Mouse (Mus musculus) hindbrain, embryonic 15.5 days (tissue): ENCODE data around the gene Tsga10. TPM values are rescaled to one million over a fixed set of nuclear protein-coding genes. Genes with fewer than 3 reads are reported as not detected.

ENCODE experiments used
- ATAC-seq: fragments of 200-750 bp; cut with Nextera tagmentation; 2 replicates; pipeline ENCODE4 v1.8.0; 2017; ENCODE audit warnings: low read depth, moderate number of reproducible peaks, moderate TSS enrichment; ENCODE audit not compliant: low FRiP score
- H3K27ac ChIP-seq: fragments of 300-500 bp; sonication (generic); replicated peaks from 2 replicates; pipeline ENCODE4 v1.5.1; 2015; ENCODE audit warnings: mild to moderate bottlenecking, inconsistent platforms
- H3K27me3 ChIP-seq: fragments of 300-500 bp; sonication (generic); 2 replicates; pipeline ENCODE4 v1.6.1; 2015; ENCODE audit warnings: control low read depth, inconsistent platforms
- H3K36me3 ChIP-seq: fragments of 300-500 bp; sonication (generic); 2 replicates; pipeline ENCODE4 v1.6.1; 2015; ENCODE audit warnings: control low read depth, inconsistent platforms
- H3K4me1 ChIP-seq: fragments of 300-500 bp; sonication (generic); replicated peaks from 2 replicates; pipeline ENCODE4 v1.6.1; 2015; ENCODE audit warnings: control low read depth, inconsistent platforms
- H3K4me2 ChIP-seq: fragments of 300-500 bp; sonication (generic); 2 replicates; pipeline ENCODE4 v1.6.1; 2015; ENCODE audit warnings: moderate library complexity, mild to moderate bottlenecking, inconsistent platforms
- H3K4me3 ChIP-seq: fragments of 300-500 bp; sonication (generic); 2 replicates; pipeline ENCODE4 v1.5.1; 2015; ENCODE audit warnings: mild to moderate bottlenecking, inconsistent platforms
- H3K9ac ChIP-seq: fragments of 300-500 bp; sonication (generic); 2 replicates; pipeline ENCODE4 v1.6.1; 2015; ENCODE audit warnings: inconsistent platforms
- H3K9me3 ChIP-seq: fragments of 300-500 bp; sonication (generic); 2 replicates; pipeline ENCODE4 v1.6.1; 2016; ENCODE audit warnings: control low read depth, inconsistent platforms
- WGBS: fragments of 180-500 bp; shearing (Covaris S2); methylation state at CpG from one replicate; pipeline ENCODE4 v1.1.7; 2015; 5-methylcytosine and 5-hydroxymethylcytosine counted together
- polyA plus RNA-seq: library from polyadenylated mRNA; unstranded; fragments of >200 nt; fragmentation: Nextera tagmentation; extraction: Ambion mirVana; gene quantifications from 2 replicates; pipeline ENCODE4 v1.2.1, GENCODE M21; 2015

Gene Tsga10
- polyA plus RNA-seq, 1 experiment from 2014 or later, result 15.6 TPM

- Histone ChIP-seq H3K9ac (no peak overlapping the region), H3K4me3 (peak overlapping the region; percentile 46), H3K4me2 (peak overlapping the region; percentile 84), H3K27me3 (no peaks in the 10 kb centered on the region), H3K9me3 (no peaks in the 10 kb centered on the region), H3K36me3 (peaks cover 30% of the 10 kb centered on the region), H3K27ac (no peak overlapping the region), H3K4me1 (peaks cover 15% of the 10 kb centered on the region)
- no peak for ATAC-seq
- 98% methylated on average over 4 of the region's 4 CpGs for WGBS
Observed at GRCm38 (mm10) chr1:37873157-37873556, 6.9 kb upstream of the Tsga10 start.

DNA sequence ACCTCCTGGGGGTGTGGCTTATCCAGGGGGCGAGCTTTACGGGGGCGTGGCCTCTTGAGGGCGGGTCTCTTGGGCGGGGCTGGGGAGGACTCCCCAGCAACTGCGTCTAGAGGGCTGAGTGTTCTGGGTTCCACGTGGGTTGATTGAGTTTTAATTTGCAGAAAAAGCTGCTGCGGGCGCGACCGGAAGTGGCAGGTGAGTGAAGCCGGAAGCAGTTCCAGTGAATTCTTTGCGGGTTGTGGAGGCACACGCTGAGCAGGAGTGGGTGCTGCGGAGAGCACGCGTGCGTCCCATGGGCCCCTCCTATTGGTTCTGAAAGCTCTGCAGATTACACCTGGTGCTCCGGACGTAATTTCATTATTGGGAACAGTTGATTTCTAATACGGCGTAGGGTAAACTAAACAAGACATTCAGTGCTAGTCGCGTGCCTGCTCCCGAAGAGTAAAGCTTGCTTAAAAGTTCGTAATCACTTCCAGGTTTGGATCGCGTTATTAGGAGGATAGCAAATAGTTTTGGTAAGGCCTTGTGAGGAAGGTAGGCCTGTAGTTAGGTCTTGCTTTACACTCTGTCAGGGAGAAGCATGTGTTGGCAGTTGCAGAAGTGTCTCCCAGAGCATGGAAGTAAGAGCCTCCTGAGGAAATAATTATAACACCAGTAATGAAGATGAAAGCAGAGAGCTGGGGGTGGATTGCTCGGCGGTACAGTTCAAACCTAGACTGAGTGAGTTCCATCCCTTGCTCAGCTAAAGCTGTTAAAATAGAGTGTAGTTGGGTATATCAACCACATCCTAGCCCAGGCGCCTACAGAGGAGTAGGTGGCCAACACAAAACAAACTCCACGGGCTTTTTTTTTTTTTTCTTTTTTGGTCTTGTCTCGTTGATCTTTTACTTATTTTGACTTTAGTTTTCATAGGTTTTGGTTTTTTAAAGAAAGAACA lies 6.2 kb upstream of the Tsga10 start:
- Histone ChIP-seq H3K4me2 (peak overlapping the region; percentile 84), H3K4me1 (peaks cover 15% of the 10 kb centered on the region), H3K27ac (peak overlapping the region; percentile 80), H3K36me3 (peaks cover 25% of the 10 kb centered on the region), H3K4me3 (peak overlapping the region; percentile 46), H3K9ac (peak overlapping the region; percentile 49), H3K9me3 (no peaks in the 10 kb centered on the region), H3K27me3 (no peaks in the 10 kb centered on the region)
- ATAC-seq, result peak; percentile 91
- WGBS, result 7% methylated on average over 33 of the region's 33 CpGs

GRCm38 (mm10) chr1:37871704-37872103 lies 5.5 kb upstream of the Tsga10 start, which contains the start of gene Lipt1:
TSS of gene Lipt1 (plus strand) at chr1:37871738.
- Histone ChIP-seq H3K9me3 (no peaks in the 10 kb centered on the region), H3K4me3 (peak within 1 kb of the TSS; percentile 46), H3K9ac (peak within 1 kb of the TSS; percentile 49), H3K4me2 (peak within 1 kb of the TSS; percentile 84), H3K36me3 (peaks cover 19% of the 10 kb centered on the region), H3K27ac (peak within 1 kb of the TSS; percentile 80), H3K4me1 (peaks cover 15% of the 10 kb centered on the region), H3K27me3 (no peaks in the 10 kb centered on the region)
- peak; percentile 67 for ATAC-seq
- 7% methylated on average over 7 of the region's 7 CpGs for WGBS

DNA sequence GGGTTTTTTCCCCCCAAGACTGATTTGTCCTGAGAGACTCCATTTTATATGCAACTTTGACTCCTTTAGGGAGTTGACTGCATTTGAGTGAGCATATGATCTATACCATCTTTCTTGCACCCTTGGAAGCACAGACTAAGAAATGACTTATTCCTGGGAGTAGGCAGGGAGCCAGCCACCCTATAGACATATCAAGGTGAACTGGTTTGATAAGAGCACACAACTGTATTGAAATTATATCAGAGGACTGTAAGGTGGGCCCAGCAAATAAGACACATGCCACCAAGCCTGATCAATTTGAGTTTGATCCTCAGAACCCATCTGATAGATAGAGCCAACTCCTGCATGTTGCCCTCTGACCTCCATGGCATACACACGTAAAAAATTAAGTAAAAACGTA lies 3.1 kb upstream of the Tsga10 start:
- Histone ChIP-seq H3K27me3 (no peaks in the 10 kb centered on the region), H3K27ac (no peak overlapping the region), H3K9ac (no peak overlapping the region), H3K4me1 (peaks cover 22% of the 10 kb centered on the region), H3K4me3 (no peak overlapping the region), H3K36me3 (no peaks in the 10 kb centered on the region), H3K9me3 (no peaks in the 10 kb centered on the region), H3K4me2 (no peak overlapping the region)
- WGBS, result 47% methylated on average over 2 of the region's 2 CpGs
- no peak for ATAC-seq

DNA sequence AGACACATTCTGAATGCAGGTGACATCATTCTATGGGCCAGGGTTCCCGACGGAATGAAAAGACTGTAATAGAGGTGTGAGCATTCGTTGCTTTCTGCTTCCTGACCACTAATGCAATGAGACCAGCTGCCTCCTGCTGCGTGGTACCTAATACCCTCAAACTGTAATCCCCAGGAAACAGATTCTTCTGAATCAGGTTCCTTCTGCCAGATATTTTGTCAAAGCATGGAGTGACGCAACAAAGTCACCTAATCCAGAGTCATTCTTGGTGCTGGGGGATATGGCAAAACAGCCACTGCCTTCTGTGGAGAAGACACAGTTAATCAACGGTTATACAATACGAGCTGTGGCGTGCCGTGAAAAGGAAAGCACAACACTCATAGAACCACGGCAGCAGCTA lies 2.4 kb upstream of the Tsga10 start:
- 68% methylated on average over 10 of the region's 10 CpGs for WGBS
- no peak overlapping the region for H3K4me2 ChIP-seq
- peaks cover 22% of the 10 kb centered on the region for H3K4me1 ChIP-seq
- H3K9me3 ChIP-seq, result no peaks in the 10 kb centered on the region
- ATAC-seq, result no peak
- no peak overlapping the region for H3K4me3 ChIP-seq
- H3K27me3 ChIP-seq, result no peaks in the 10 kb centered on the region
- no peak overlapping the region for H3K9ac ChIP-seq
- H3K27ac ChIP-seq, result no peak overlapping the region
- H3K36me3 ChIP-seq, result no peaks in the 10 kb centered on the region

DNA sequence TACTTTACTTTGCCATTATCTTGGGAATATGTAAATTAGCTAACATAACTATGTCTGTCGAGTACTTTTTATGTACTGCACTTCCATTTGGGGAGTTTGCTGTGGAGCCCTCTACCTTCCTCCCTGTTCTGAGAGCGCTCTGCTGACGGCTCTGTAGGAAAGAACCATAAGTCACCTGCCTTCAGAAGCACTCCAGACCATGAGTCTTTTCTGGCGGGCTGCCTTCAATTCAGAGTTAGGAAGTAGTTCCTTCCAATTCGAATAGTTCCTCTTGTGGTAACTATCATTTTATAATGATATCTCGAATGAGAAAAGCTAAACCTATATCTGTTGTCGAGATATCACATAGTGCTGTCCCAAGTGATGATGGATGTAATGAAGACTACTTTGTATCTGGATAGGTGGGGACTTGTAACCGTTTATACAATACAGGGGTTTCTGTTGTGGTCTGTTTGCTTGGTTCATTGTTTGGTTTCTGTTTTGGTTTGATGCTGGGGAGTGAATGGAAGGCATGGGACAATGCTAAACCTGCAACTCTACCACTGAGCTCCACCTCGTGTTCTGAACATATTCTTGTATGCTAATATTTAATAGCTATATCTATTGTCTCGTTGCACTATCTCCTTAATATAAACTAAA lies 1.6 kb upstream of the Tsga10 start:
- no peak for ATAC-seq
- H3K4me1 ChIP-seq, result peaks cover 24% of the 10 kb centered on the region
- 70% methylated on average over 10 of the region's 10 CpGs for WGBS

GRCm38 (mm10) chr1:37867056-37867455 lies 827 bp upstream of the Tsga10 start:
- Histone ChIP-seq H3K4me2 (no peak overlapping the region), H3K27ac (no peak overlapping the region), H3K4me3 (no peak overlapping the region), H3K9ac (no peak overlapping the region), H3K36me3 (no peaks in the 10 kb centered on the region), H3K4me1 (peaks cover 19% of the 10 kb centered on the region), H3K9me3 (no peaks in the 10 kb centered on the region), H3K27me3 (no peaks in the 10 kb centered on the region)
- 74% methylated on average over 1 of the region's 1 CpGs for WGBS
- ATAC-seq, result no peak

More for the DNA sequence above, 1.6 kb upstream of the Tsga10 start:
- Histone ChIP-seq H3K4me2 (no peak overlapping the region), H3K9ac (no peak overlapping the region), H3K9me3 (no peaks in the 10 kb centered on the region), H3K36me3 (no peaks in the 10 kb centered on the region), H3K4me3 (no peak overlapping the region), H3K27me3 (no peaks in the 10 kb centered on the region), H3K27ac (no peak overlapping the region)

GRCm38 (mm10) chr1:37865401-37866215 lies 621 bp downstream of the Tsga10 start:
- Histone ChIP-seq H3K4me1 (peaks cover 13% of the 10 kb centered on the region), H3K4me2 (peak overlapping the region; percentile 83), H3K9me3 (no peaks in the 10 kb centered on the region), H3K36me3 (no peaks in the 10 kb centered on the region), H3K4me3 (peak overlapping the region; percentile 89), H3K9ac (peak overlapping the region; percentile 57), H3K27me3 (no peaks in the 10 kb centered on the region), H3K27ac (peak overlapping the region; percentile 93)
- ATAC-seq, result no peak
- WGBS, result 11% methylated on average over 23 of the region's 23 CpGs

DNA sequence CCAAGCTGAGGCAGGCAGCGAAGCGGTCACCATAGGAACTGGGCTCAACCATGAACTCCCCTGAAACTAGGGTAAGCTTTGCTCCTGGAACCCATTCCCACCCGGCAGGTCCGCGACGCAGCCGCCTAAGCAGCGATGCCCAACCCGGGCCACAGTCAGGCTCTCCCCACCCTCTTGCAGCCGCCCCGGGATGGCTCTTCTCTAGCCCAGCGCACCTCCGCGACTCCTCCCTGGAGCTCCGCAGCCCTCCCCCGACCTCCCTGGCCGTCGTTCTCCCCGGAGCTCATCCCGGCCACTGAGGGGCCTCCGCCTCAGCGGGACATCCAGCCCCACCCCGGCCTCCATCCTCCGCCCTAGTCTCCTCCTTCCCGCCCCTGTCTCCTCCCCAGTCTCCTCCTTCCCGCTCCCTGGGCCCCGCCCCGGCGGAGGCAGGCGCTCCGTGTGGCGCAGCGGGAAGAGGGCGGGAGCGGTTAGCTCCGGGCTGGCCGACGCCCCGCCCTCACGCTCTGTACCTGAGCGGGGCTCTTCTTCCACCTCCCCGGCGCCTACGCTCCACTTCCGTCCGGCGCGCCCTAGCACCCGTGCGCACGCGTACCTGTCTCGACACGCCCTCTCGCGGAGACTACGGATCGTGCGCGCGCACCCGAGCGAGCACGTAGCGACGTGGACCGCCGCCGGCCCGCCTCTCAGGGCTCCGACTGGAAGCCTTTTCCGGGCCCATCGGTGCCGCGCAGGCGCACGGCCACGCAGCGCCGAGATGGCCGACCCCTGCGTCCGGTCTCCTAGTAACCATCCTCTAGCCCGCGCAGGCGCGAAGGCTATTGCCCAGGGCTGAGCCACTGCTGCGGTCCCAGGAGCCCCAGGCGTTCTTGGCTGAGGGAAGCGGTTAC lies 1.5 kb downstream of the Tsga10 start:
- peak; percentile 98 for ATAC-seq
- no peaks in the 10 kb centered on the region for H3K36me3 ChIP-seq
- peaks cover 13% of the 10 kb centered on the region for H3K4me1 ChIP-seq
- H3K4me3 ChIP-seq, result peak overlapping the region; percentile 89
- peak overlapping the region; percentile 86 for H3K9ac ChIP-seq
- H3K27me3 ChIP-seq, result no peaks in the 10 kb centered on the region
- no peaks in the 10 kb centered on the region for H3K9me3 ChIP-seq
- H3K27ac ChIP-seq, result peak overlapping the region; percentile 93
- peak overlapping the region; percentile 83 for H3K4me2 ChIP-seq
- WGBS, result under 1% methylated on average over 87 of the region's 90 CpGs

DNA sequence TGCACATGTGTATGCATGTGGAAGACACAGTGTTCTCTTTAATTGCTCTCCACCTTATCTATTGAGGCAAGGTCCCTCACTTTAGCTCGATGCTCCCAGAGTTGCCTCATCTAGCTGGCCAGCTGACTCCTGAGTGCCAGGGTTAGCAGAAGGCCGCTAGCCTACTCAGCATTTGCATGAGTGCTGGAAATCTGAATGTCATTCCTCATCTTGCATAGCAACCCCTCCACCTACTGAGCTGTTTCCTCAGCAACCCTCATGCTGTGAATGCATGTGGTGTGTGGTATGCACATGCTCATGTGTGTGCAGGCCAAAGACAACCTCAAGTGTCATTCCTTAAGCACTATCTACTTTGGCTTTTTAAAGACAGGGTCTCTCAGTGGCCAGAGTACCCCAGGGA lies 15.5 kb downstream of the Tsga10 start:
- WGBS, result 38% methylated on average over 2 of the region's 2 CpGs

DNA sequence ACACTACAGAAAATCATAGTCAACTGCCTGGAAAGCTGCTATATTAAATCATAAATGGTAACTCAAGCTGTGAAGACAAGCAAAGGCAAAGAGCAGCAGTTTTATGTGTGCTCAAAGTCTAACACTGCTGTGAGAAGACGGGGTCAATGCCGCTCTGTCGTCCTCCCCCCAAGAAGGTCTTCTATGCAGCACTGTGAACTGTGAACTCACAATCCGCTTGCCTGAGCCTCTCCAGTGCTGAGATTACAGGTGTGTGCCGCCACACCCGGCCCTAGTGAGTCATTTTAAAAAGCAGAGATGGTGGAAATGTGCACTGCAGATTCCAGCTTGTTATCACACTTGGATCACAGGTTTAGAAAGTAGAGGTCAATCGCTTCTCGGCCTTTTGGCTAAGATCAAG lies 19.4 kb downstream of the Tsga10 start:
- Histone ChIP-seq H3K27ac (no peak overlapping the region), H3K9me3 (no peaks in the 10 kb centered on the region), H3K4me3 (no peak overlapping the region), H3K9ac (no peak overlapping the region), H3K4me2 (no peak overlapping the region), H3K36me3 (0 out of 2 replicates have a peak, but pooled peaks cover 5% of the 10 kb centered on the region), H3K27me3 (no peaks in the 10 kb centered on the region), H3K4me1 (no peaks in the 10 kb centered on the region)
- ATAC-seq, result no peak
- WGBS, result 84% methylated on average over 8 of the region's 8 CpGs

More for the DNA sequence above, 15.5 kb downstream of the Tsga10 start:
- Histone ChIP-seq H3K27me3 (no peaks in the 10 kb centered on the region), H3K4me3 (no peak overlapping the region), H3K36me3 (peaks cover 17% of the 10 kb centered on the region; the same call in 1 of the 2 replicates), H3K9ac (no peak overlapping the region), H3K9me3 (no peaks in the 10 kb centered on the region), H3K4me2 (no peak overlapping the region), H3K27ac (no peak overlapping the region), H3K4me1 (no peaks in the 10 kb centered on the region)
- no peak for ATAC-seq
